Mouse (Mus musculus): ENCODE results near the gene H2afz. TPM values are rescaled to one million over a fixed set of nuclear protein-coding genes. Genes with fewer than 3 reads are reported as not detected.
A peak's percentile ranks its signal among the peaks of the same experiment; 100 is the strongest.
"Not testable (repeated sequence)": the region's sequence is repeated elsewhere in the genome, so short reads cannot be mapped to it uniquely, and the experiment has no call there.

The H2afz gene
- polyA plus RNA-seq, 1 experiment from 2014 or later, result 676 TPM

GRCm38 (mm10) chr3:137848354-137848753 is 15.9 kb upstream of the H2afz start:
- no peak for DNase-seq

DNA sequence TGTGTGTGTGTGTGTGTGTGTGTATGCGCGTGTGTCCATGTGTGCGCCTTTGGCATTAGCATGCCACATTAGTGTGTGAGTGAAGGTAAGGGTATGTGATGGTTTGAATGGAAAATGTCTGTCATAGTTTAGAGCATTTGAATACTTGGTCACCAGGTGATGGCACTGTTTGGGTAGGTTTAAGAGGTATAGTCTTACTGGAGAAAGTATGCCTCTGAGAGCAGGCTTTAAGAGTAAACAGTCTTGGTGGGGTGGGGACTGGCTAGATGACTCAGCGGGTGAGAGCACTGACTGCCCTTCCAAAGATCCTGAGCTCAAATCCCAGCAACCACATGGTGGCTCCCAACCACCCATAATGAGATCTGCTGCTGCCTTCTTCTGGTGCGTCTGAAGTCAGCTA is 14.6 kb upstream of the H2afz start:
- no peaks in the 10 kb centered on the region for H3K9me3 ChIP-seq (ENCODE audit: low read length)
- H3K9ac ChIP-seq (replicated peaks), result no peak overlapping the region
- no peak for DNase-seq
- TF ChIP-seq EP300 (IDR thresholded peaks at IDR 0.05; ENCODE audit: low read depth) (no peak), CTCF (IDR thresholded peaks at IDR 0.05; ENCODE audit: low read depth) (no peak)
- no peak overlapping the region for H3K27ac ChIP-seq (ENCODE audit: low read depth)
- H3K4me3 ChIP-seq (ENCODE audit: low read depth, low read length), result no peak overlapping the region
- ATAC-seq, result peak; percentile 54
- no peaks in the 10 kb centered on the region for H3K36me3 ChIP-seq (replicated peaks; ENCODE audit: insufficient read depth, low read length)
- no peaks in the 10 kb centered on the region for H3K27me3 ChIP-seq (ENCODE audit: insufficient read depth, low read length)
- WGBS (ENCODE audit: insufficient replicate concordance), result 91% methylated on average over 5 of the region's 5 CpGs
- H3K4me2 ChIP-seq (ENCODE audit: low read depth, low read length), result no peak overlapping the region
- no peaks in the 10 kb centered on the region for H3K4me1 ChIP-seq (ENCODE audit: insufficient read depth)

More at GRCm38 (mm10) chr3:137848354-137848753, 15.9 kb upstream of the H2afz start:
- 62% methylated on average over 9 of the region's 9 CpGs for WGBS (ENCODE audit: insufficient replicate concordance)
- no peak overlapping the region for H3K27ac ChIP-seq (ENCODE audit: low read depth)
- no peaks in the 10 kb centered on the region for H3K36me3 ChIP-seq (replicated peaks; ENCODE audit: insufficient read depth, low read length)
- no peak overlapping the region for H3K4me2 ChIP-seq (ENCODE audit: low read depth, low read length)
- no peak overlapping the region for H3K9ac ChIP-seq (replicated peaks)
- H3K27me3 ChIP-seq (ENCODE audit: insufficient read depth, low read length), result no peaks in the 10 kb centered on the region
- ATAC-seq, result 0 out of 2 replicates have a peak, but pooled peaks have one; percentile 21
- TF ChIP-seq EP300 (IDR thresholded peaks at IDR 0.05; ENCODE audit: low read depth), result no peak
- TF ChIP-seq CTCF (IDR thresholded peaks at IDR 0.05; ENCODE audit: low read depth), result no peak
- no peaks in the 10 kb centered on the region for H3K4me1 ChIP-seq (ENCODE audit: insufficient read depth)
- H3K9me3 ChIP-seq (ENCODE audit: low read length), result no peaks in the 10 kb centered on the region
- H3K4me3 ChIP-seq (ENCODE audit: low read depth, low read length), result no peak overlapping the region

DNA sequence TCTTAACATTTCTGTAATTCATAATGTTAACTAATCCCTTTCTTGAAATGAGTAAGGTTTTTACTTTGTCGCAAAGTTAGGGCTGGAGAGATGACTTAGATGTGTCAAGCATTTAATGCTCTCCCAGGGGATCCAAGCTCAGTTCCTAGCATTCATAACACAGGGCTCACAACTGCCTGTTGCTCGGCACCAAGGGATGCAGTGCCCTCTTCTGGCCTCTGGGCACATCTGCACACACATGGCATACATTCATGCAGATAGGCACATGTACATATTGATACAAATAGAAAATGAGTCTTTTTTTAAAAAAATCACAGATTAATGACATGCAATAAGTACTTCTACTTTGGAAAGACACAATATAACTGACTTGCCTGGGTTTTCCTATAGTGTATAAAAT is 13.1 kb upstream of the H2afz start:
- no peak overlapping the region for H3K4me2 ChIP-seq (ENCODE audit: low read depth, low read length)
- DNase-seq, result no peak
- no peaks in the 10 kb centered on the region for H3K36me3 ChIP-seq (replicated peaks; ENCODE audit: insufficient read depth, low read length)
- no peaks in the 10 kb centered on the region for H3K4me1 ChIP-seq (ENCODE audit: insufficient read depth)
- no peaks in the 10 kb centered on the region for H3K27me3 ChIP-seq (ENCODE audit: insufficient read depth, low read length)
- WGBS (ENCODE audit: insufficient replicate concordance), result 80% methylated on average over 2 of the region's 2 CpGs
- TF ChIP-seq EP300 (IDR thresholded peaks at IDR 0.05; ENCODE audit: low read depth) (no peak), CTCF (IDR thresholded peaks at IDR 0.05; ENCODE audit: low read depth) (peak; percentile 22; the same call in 1 of the 2 replicates)
- no peak overlapping the region for H3K4me3 ChIP-seq (ENCODE audit: low read depth, low read length)
- H3K9ac ChIP-seq (replicated peaks), result no peak overlapping the region
- no peaks in the 10 kb centered on the region for H3K9me3 ChIP-seq (ENCODE audit: low read length)
- ATAC-seq, result no peak
- no peak overlapping the region for H3K27ac ChIP-seq (ENCODE audit: low read depth)

DNA sequence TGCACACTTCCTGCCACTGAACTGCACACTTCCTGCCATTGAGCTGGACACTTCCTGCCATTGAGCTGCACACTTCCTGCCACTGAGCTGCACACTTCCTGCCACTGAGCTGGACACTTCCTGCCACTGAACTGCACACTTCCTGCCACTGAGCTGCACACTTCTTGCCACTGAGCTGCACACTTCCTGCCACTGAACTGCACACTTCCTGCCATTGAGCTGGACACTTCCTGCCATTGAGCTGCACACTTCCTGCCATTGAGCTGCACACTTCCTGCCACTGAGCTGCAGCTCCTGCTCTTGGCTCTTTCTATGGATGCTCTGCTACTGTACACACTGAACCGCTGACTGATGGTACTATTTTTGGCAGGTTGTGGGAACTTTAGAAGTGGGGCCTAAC is 11.3 kb upstream of the H2afz start:
- not testable (repeated sequence) for DNase-seq; ATAC-seq; H3K36me3 ChIP-seq (replicated peaks; ENCODE audit: insufficient read depth, low read length); H3K9me3 ChIP-seq (ENCODE audit: low read length); H3K4me2 ChIP-seq (ENCODE audit: low read depth, low read length); H3K4me3 ChIP-seq (ENCODE audit: low read depth, low read length); H3K27me3 ChIP-seq (ENCODE audit: insufficient read depth, low read length); H3K9ac ChIP-seq (replicated peaks); H3K4me1 ChIP-seq (ENCODE audit: insufficient read depth)
- peak overlapping the region; percentile 23; the same call in 1 of the 2 replicates for H3K27ac ChIP-seq (ENCODE audit: low read depth)
- 80% methylated on average over 1 of the region's 1 CpGs for WGBS (ENCODE audit: insufficient replicate concordance)

DNA sequence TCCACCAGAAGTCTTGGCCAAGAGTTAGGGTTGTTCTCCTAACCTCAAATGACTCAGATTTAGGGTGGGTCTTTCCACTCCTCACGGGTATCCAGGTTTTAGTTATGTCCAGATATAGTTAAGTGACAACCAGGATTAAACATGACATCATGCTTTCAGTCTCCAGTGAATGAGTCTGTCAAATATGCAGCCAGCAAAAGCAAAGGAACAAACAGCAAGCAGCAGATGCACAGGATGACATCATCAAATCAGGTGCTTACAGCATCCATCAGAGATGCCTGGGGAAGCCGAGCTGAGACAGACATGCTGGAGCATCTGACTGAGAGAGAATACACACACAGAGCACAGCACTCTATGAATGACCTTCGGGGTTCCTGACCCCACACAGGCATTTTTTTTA is 9.0 kb upstream of the H2afz start:
- DNase-seq, result no peak
- Histone ChIP-seq H3K4me1 (ENCODE audit: insufficient read depth) (no peaks in the 10 kb centered on the region), H3K4me3 (ENCODE audit: low read depth, low read length) (no peak overlapping the region), H3K9me3 (ENCODE audit: low read length) (no peaks in the 10 kb centered on the region), H3K9ac (replicated peaks) (no peak overlapping the region), H3K27ac (ENCODE audit: low read depth) (no peak overlapping the region), H3K27me3 (ENCODE audit: insufficient read depth, low read length) (no peaks in the 10 kb centered on the region), H3K36me3 (replicated peaks; ENCODE audit: insufficient read depth, low read length) (no peaks in the 10 kb centered on the region), H3K4me2 (ENCODE audit: low read depth, low read length) (no peak overlapping the region)
- no peak for TF ChIP-seq CTCF (IDR thresholded peaks at IDR 0.05; ENCODE audit: low read depth)
- TF ChIP-seq EP300 (IDR thresholded peaks at IDR 0.05; ENCODE audit: low read depth), result no peak
- 72% methylated on average over 3 of the region's 3 CpGs for WGBS (ENCODE audit: insufficient replicate concordance)
- ATAC-seq, result no peak

DNA sequence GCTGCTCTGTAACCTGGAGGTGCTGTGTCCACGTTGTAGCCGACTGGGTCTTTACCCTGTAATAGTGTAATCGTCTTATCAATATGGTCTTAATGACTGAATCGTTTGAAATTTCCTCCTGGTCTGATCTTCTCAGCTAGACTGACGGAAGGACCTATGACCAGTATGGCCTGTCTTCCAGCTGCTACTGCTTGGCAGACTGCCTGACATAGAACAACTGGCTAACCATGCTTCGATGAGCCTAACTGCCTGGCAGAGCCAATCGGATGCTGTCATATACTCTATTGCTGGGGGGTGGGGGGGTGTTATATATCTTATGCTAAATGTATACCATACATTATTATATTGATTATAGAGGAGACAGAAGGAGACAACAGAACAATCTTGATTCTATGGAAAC is 8.2 kb upstream of the H2afz start:
- TF ChIP-seq CTCF (IDR thresholded peaks at IDR 0.05; ENCODE audit: low read depth), result no peak
- TF ChIP-seq EP300 (IDR thresholded peaks at IDR 0.05; ENCODE audit: low read depth), result no peak
- no peaks in the 10 kb centered on the region for H3K4me1 ChIP-seq (ENCODE audit: insufficient read depth)
- H3K27ac ChIP-seq (ENCODE audit: low read depth), result no peak overlapping the region
- no peak overlapping the region for H3K4me2 ChIP-seq (ENCODE audit: low read depth, low read length)
- no peak for DNase-seq
- WGBS (ENCODE audit: insufficient replicate concordance), result 77% methylated on average over 7 of the region's 7 CpGs
- H3K4me3 ChIP-seq (ENCODE audit: low read depth, low read length), result no peak overlapping the region
- H3K36me3 ChIP-seq (replicated peaks; ENCODE audit: insufficient read depth, low read length), result no peaks in the 10 kb centered on the region
- ATAC-seq, result no peak
- no peaks in the 10 kb centered on the region for H3K9me3 ChIP-seq (ENCODE audit: low read length)
- H3K27me3 ChIP-seq (ENCODE audit: insufficient read depth, low read length), result no peaks in the 10 kb centered on the region
- H3K9ac ChIP-seq (replicated peaks), result no peak overlapping the region
